Mouse (Mus musculus) frontal cortex, postnatal 36 days (tissue): Measurements from ENCODE around the gene Olfr695.
"Not testable (repeated sequence)": the region's sequence is repeated elsewhere in the genome, so short reads cannot be mapped to it uniquely, and the experiment has no call there.

Experiments
- DNase-seq, 2 experiments: peaks; one replicate each; pipeline ENCODE4 v3.0.0; 2022; ENCODE audit warnings: low spot score in 2 of 2

Gene Olfr695

DNA sequence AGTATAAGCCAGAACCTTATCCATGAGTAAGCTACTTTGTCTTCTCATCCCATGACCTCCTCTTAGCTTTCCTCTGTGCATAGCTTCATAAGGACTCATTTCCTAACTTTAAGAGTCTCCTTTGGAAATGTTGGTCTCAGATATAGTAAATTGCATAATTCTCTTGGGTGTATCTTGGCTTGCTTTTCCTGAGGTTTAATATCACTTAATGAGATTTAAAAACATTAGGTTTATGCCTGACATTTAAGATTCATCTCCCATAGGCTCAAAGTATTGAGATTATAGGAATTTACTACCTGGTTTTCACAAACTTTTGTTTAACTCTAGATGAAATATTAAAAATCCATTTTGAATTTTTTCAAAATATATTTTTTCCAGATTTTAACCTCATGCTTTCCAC lies at the start of gene Olfr695:
TSS of gene Olfr695 (minus strand) at position 101 of the 400 bp plus-strand sequence.
- DNase-seq = no peak

DNA sequence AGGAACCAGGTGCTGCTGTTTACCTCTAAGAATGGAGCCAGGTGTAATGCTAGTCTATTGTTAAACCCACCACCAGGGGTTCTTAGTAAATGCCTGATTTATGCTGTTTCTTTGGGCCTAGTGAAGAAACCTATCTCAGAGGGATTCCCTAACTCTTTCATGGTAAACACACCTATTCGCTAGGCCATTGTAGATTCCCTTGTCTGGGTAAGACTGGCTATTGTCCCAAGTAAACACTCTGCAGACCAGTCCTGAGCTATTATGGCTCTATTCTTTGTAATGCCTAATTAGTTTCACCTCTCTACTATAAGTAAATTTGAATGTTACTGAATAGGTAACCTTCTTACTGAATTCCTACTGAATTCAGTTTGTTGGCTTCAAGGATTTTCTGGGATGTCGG lies 44.8 kb upstream of the Olfr695 start:
- DNase-seq = not testable (repeated sequence)

DNA sequence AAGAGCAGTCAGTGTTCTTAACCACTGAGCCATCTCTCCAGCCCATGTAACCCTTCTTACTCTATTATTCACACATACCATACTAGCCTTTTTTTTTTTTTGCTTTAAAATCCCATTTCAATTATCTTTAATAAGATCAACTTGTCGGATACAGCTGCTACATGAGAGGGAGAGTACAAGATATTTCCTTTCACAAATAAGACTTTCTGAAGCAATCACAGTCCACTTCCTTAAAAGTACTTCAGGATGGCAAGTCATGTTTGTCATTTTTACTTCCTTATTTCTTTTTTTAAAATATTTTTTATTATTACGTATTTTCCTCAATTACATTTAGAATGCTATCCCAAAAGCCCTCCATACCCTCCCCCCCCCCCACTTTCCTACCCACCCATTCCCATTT lies 42.6 kb upstream of the Olfr695 start:
- DNase-seq = no peak

DNA sequence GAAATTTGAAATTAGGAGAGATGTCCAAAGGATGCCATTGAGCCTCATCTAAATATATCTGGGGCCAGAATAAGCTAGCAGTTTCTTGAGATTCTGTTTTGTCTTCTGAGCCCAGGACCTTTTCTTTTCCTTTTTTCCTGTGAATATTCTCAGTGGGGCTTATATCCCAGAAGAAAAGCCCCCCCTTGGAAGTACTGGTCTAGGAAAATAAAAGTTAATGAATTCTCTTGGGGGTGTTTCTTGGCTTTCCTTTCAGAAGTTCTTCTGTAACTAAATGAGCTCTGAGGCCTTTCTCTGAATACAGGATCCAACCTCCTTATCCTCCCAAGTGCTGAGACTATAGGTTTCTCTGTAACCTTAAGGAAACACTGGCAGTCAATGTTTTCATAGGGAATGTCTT lies 39.1 kb upstream of the Olfr695 start, which contains the start of gene Olfr698:
TSS of gene Olfr698 (minus strand) at position 101 of the 400 bp plus-strand sequence.
- DNase-seq = no peak

DNA sequence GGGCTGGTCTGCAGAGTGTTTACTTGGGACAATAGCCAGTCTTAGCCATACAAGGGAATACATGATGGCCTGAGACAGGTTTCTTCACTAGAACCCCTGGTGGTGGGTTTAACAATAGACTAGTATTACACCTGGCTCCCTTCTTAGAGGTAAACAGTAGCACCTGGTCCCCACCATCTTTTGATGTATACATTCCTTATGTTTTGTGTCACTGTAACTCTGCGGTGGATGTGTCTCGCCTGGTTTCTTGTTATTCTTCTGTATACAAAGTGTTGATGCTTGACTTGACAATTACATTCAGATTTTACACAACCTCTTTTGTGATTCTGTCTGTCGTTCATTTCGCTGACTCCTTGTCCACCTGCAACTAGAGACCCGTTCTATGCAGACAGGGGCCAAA lies 29.6 kb upstream of the Olfr695 start:
- DNase-seq = no peak

DNA sequence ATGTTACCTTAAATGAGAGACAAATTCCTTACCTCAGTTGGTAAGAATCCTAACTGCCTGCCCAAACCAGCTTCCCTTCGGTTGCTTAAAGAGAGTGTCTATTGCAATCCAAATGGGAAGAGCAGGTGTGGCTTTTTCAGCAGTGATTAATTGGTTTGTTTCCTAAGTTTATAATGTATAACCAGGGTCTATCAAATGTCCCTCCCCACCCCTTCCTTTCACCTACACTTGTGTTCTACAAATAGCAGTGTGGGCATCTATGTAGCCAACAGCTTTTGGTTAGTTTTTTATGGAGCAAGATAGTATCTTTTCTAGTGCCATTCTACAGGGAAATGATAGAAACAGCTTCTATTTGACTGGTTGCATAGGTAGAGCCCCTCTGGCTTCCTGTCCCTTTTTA lies 26.1 kb upstream of the Olfr695 start, which contains the start of gene Olfr697:
TSS of gene Olfr697 (minus strand) at position 101 of the 400 bp plus-strand sequence.
- no peak for DNase-seq

DNA sequence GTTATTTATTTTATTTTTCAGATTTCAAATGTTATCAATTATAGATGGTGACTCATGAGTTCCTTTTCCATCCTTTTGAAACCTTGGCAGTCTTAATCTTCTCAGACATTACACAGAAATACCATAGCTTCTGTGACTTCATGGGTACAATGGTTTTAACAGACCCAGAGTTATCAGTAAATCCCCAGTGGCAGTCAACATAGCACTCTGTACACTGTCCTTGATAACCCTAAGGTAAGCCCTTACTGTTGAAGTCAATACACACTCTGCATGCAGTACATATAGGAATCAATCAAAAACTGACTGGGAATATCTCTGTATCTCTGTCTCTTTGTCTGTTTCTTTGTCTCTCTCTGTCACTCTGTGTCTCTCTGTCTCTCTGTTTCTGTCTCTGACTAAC lies 20.8 kb upstream of the Olfr695 start:
- DNase-seq = no peak

DNA sequence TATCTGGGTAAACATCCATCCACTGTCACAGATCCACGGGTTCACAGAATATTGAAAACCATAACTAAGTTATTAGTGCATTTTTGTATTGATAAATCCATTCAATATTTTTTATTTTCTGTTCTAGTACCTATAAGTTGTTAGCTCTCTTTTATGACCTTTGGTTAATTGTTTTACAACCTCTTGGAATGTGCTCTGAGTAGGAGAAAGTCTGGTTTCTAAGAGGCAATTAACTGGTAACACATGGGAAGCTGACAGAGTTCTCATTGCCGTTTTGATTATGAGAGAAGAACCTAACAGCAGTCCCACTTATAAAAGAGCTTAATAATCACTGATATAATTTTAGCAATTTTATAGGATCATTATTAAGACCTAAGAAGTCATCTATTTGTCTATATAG lies 17.5 kb upstream of the Olfr695 start:
- no peak for DNase-seq

DNA sequence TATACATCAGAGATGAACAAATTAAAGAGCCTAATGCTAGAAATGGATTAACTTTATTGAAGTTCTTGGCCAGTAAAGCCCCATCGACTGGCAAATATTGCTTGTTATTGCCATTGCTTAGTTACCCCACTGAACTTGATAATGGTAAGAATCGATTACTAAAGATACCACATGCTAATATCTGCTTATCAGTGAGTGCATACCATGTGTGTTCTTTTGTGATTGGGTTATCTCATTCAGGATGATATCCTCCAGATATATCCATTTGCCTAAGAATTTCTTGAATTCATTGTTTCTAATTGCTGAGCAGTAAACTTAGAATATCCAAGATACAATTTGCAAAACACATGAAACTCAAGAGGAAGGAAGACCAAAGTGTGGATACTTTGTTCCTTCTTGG lies 9.5 kb upstream of the Olfr695 start:
- DNase-seq = not testable (repeated sequence)

DNA sequence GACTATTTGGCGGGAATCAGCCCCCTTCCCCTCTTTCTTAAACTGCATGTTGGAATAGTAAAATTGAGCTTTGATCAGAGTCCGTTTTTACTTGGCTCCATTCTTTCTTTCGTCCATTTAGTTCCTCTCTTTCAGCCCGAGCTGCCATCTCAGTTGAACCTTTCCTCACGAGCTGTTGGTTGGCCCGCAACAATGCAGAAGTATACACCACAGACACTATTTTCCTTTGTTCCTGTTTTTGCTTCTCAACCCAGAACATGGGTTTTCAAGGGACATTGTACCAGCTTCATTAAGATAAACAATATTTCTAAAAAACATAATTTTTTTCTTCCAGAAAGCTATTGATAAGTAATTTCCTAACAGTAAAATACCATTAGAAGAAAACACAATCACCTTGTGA lies 4.7 kb downstream of the Olfr695 start:
- no peak for DNase-seq

DNA sequence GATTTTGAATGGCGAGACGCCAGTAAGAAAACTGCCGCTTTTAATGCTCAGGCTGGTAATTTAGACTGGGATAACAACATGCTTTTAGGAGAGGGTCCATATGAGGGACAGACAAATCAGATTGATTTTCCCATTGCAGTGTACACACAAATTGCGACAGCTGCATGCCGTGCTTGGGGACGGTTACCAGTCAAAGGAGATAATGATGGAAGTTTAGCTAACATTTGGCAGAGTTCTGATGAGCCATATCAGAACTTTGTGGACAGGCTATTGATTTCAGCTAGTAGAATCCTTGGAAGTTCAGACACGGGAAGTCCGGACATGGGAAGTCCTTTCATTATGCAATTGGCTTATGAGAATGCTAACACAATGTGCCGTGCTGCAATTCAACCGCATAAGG lies 8.5 kb downstream of the Olfr695 start:
- not testable (repeated sequence) for DNase-seq

DNA sequence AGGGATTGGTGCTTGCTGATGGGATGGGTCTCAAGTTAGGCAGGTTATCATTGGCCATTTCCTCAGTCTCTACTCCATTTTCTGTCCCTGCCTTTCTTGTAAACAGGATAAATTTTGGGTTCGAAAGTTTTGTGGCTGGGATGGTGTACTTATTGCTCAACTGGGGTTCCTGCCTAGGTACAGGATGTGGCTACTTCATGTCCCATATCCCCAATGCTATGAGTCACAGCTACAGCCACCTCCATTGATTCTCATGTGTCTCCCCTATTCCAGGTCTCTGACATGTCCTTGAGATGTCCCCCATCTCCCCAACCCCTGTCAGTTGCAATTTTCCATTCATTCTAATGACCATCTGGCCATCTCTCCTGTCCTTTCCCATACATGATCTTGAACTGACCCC lies 19.3 kb downstream of the Olfr695 start:
- no peak for DNase-seq

DNA sequence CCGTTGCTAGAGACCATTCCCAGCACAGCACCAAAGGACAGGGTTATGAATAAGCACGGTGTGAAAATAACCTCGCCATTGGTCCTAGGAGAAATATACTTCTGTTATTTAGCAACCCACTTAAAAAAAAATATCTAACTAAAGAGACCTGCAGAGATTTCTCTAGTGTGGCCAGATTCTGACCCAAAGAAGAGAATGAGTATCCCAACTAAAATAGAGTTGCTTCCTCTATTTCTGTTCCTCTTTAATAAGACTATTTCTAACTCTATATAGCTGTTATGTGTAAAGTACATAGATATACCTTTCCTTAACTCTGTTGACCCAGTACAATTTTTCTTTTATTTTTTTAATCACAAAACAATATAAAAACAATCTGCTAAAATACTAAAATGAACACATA lies 23.2 kb downstream of the Olfr695 start:
- DNase-seq = no peak

DNA sequence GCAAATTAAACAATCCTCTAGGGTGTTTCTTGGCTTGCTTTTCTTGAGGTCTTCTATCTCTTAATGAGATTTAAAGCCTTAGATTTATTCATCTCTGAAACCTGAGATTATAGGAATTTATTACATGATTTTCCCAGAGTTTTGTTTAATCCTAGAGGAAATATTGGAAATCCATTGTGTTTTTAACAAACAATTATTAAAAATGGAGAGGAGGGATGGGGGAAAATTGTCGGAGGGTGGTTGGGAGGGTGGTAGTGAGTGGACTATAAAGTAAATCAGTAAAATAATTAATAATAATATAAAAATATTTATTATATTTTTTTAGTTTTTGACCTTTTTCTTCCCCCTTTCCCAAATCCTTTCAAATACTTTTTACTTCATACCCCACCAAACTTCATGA lies 24.5 kb downstream of the Olfr695 start, which contains the start of gene Olfr694:
TSS of gene Olfr694 (minus strand) at position 101 of the 400 bp plus-strand sequence.
- no peak for DNase-seq

DNA sequence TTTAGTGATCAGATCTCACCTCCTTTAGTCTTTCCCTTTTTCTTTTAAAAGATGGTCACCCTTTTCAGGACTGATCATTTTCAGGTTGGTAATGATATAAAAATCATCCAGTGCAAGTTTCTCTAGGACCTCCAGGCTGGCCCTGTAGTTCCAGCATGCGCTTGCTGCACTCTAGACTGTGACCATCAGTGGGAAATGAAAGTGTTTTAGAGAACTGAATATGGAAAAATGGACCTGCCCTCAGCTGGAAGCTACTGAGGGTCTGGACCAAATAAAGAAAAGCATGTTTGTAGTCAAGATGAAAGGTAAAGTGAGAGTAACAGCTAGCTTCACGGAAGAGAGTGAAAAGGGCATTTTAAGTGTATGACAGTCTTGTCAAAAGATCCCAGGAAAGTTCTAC lies 30.8 kb downstream of the Olfr695 start:
- DNase-seq = no peak

DNA sequence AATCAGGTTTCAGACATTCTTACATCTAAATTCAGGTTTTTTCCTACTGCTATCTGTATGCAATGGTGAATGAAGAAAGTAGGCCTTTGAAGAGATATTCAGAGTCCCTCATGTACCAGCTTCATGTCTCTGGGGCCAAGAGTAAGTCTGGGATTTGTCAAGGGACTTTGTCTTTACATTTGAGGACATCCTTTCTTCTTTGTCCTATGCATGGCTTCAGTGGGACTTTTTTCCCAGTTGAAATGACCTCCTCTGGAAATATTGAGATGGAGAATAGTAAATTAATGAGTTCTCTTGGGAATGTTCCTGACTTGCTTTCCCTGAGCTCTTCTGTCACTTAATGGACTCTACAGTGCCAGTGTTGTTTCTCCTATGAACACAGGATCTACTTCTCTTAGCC lies 35.7 kb downstream of the Olfr695 start, which contains the start of gene Olfr693:
TSS of gene Olfr693 (minus strand) at position 101 of the 400 bp plus-strand sequence.
- no peak for DNase-seq
